Mouse (Mus musculus) CD4-positive, CD25-positive, alpha-beta regulatory T cell, adult 4 months (primary cell): Measurements from ENCODE around the gene Nudt11. TPM values are rescaled to one million over a fixed set of nuclear protein-coding genes. Genes with fewer than 3 reads are reported as not detected.
"Not testable (repeated sequence)": the region's sequence is repeated elsewhere in the genome, so short reads cannot be mapped to it uniquely, and the experiment has no call there.

ENCODE experiments used
- ATAC-seq: one replicate; pipeline ENCODE4 v1.8.0; 2017
- polyA plus RNA-seq, 2 experiments: library from polyadenylated mRNA; unstranded; fragments of 100-300 nt; shearing (Covaris generic); gene quantifications; one replicate each; pipeline ENCODE4 v1.2.1; 2017

The Nudt11 gene
- polyA plus RNA-seq: not detected

DNA sequence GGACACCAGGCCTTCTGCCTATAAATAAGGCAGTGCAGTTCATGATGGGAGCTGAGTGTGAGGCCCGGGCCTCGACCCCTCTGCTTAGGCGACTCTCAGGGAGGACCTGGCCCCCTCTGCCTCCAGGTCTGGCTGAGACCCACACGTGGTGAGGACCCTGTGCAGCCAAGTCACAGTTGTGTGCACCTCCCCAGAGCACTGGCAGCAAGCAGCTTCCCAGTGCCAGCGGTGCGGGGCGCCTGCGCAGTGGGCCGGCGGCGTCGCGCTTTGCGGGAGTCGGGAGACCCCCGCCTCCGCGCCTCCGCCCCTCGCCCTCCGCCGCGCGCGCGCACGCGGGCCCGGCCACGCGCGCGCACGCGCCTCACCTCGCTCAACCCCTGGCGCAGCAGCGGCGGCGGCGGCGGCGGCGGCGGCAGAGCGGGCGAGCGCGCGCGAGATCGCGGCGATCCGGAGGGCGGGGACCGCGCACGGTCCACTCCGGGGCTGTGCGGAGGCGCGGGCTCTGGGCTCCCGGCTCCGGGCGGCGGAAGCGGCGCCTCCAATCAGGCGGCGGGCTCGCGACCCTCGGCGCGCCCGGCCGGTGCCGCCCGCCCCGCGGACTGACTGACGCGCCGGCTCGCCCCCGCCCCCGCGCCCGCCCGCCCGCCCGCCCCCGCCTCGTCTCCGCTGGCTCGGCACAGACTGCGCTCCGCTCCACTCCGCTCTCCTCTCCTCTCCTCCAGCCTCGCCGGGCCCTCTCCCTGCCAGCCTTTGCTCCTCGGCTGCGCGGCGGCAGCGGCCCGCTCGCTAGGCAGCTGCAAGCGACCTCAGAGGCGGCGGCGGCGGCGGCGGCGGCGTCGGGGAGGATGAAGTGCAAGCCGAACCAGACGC lies at the start of gene Nudt11:
TSS of gene Nudt11 (plus strand) at position 388 of the 870 bp plus-strand sequence.
- ATAC-seq: not testable (repeated sequence)

DNA sequence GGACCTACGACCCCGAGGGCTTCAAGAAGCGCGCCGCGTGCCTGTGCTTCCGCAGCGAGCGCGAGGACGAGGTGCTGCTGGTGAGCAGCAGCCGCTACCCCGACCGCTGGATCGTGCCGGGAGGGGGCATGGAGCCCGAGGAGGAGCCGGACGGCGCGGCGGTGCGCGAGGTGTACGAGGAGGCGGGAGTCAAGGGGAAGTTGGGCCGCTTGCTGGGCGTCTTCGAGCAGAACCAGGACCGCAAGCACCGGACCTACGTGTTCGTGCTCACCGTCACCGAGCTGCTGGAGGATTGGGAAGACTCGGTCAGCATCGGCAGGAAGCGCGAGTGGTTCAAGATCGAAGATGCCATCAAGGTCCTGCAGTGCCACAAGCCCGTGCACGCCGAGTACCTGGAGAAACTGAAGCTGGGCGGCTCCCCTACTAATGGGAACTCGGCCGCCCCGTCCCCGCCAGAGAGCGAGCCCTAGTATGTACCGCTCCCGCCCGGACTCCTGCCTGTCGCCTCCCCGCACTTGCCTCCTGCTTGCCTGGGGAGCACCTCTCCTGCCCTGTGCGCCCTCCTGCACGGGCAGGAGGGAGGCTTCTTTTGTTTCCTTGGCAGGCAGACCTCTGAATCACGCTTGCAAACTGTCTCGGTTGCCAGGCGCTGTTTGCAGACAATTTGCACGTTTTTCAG lies 822 bp downstream of the Nudt11 start:
- not testable (repeated sequence) for ATAC-seq

DNA sequence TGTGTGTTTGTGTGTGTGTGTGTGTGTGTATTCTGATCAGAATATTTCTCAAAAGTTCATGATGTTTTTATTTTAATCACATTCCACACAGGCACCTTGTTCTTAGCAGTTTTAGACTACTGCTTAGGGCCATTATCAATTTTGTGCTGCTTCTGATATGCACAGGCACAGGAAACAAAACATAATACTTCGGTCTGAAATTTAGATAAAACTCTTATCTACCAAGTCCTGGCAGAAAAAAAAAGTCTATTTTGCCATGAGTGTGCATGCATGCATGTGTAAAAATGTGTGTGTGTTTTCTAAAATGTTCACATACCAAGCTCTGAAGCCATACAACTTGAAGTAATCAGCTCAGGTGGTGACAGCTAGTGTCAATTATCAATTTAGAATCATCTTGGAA lies 14.3 kb downstream of the Nudt11 start:
- no peak for ATAC-seq

DNA sequence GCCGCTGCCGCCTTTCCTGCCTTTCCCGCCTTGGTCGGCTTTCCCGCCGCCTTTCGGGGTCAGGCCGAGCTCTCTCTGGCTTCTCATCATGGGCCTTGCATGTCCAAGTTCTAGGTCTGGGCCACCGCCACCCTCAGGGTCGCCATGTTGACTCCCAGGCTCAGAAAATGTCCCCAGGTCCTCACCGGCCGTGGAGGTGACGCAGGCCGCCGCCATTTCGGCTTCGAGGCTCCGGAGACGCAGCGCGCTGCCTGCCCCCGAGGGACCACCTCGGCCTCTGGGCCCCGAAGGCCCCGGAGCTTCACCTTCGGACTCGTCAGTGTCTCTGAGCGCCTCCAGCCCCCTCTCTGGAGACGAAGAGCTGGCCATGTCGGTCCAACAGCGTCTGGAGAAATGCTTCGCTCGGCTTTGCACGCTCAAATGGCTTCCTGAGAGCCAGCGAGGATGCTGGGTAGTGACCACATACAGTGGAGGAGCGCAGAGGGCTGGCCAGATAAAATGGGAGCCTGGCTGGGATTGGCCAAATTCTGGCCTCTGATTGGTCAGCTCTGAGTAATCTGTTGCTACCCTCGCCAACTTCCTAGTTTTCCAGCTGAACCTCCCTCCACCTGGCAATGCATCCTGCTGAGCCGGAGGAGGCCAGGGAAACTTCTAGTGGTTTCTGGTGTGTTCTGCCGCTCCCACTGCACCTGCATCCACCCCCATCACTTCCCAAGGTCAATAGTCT lies 35.9 kb downstream of the Nudt11 start, which contains the start of gene AU022751:
TSS of gene AU022751 (minus strand) at position 466 of the 727 bp plus-strand sequence.
- ATAC-seq: no peak

DNA sequence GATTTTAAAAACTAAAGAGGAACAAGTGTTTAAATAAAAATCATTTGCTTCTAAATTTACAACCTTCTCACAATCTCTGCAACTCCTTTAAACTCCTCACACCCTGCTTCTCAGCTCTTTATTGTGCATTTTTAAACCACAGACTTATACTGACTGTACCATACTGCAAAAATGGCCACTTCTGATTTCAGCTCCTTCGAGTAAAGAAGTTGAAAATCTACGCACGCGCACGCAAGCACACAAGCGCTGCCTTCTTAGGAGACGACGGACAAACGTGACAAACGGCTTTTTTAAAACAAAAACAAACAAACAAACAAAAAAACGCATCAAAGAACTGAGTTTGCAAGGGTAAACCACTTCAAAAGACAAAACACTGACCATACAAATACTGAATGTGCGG lies 44.3 kb downstream of the Nudt11 start:
- no peak for ATAC-seq

DNA sequence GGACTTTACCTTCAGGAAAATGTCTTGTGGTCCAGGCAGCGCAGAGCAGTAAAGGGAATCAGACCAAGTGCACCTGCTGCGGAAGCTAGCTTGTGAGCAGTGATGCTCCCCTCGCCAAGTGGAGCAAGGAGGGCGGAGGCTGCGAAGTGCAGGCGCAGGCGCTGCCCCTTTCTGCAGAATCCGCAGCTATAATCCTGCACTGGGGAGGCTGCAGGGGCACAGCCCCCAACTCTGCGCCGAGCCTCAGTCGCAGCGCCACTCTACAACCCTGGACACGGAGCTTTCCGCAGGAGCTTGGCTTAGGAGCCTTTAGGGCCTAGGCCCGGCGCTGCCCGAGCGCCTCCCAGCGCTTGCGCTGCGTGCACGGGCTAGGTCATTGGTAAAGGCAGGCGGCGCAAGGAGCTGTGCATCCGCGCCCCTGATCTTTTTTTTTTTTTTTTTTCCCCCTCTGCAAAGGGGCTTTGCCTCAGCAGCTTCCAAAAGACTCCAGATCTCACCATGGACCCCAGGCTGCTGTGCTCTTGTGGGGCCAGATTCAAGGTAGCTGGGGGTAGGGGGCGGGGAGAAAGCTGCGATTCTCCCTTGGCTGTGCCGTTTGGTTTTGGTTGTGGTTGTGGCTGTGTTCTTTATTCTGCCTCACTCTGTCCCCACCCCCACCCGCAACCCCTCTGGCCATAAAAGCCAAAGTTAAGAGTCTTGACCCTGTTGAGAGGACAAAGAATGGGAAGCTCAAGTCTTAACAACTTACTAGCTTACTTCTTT lies 44.9 kb downstream of the Nudt11 start:
- ATAC-seq: no peak

Other genes starting within 250 kb of the Nudt11 start
- gene AU022751, start 36.0 kb downstream of the Nudt11 start, polyA plus RNA-seq: not detected
- gene Nudt10, start 125.6 kb downstream of the Nudt11 start, polyA plus RNA-seq: not detected